Mouse (Mus musculus): ENCODE data around the gene Nlrp6.
A peak's percentile ranks its signal among the peaks of the same experiment; 100 is the strongest.
"Not testable (repeated sequence)": the region's sequence is repeated elsewhere in the genome, so short reads cannot be mapped to it uniquely, and the experiment has no call there.

The Nlrp6 gene

GRCm38 (mm10) chr7:140920418-140921029 lies at the start of gene Nlrp6:
Nlrp6 (plus strand) TSS chr7:140920902.
- no peak for DNase-seq

- DNase-seq, result no peak
Measured at GRCm38 (mm10) chr7:140874224-140874623, 46.5 kb upstream of the Nlrp6 start.

- DNase-seq, result no peak
Measured at GRCm38 (mm10) chr7:140877364-140877763, 43.3 kb upstream of the Nlrp6 start.

- peak; percentile 31 for DNase-seq
Measured at GRCm38 (mm10) chr7:140879355-140879754, 41.3 kb upstream of the Nlrp6 start.

- no peak for DNase-seq
Measured at GRCm38 (mm10) chr7:140880419-140880818, 40.3 kb upstream of the Nlrp6 start.

- no peak for DNase-seq
Measured at GRCm38 (mm10) chr7:140880865-140881515, 39.7 kb upstream of the Nlrp6 start.

- peak; percentile 96 for DNase-seq
Measured at GRCm38 (mm10) chr7:140881696-140882468, 38.8 kb upstream of the Nlrp6 start, which contains the start of the genes Psmd13 and Sirt3. Psmd13 (plus strand) TSS chr7:140881968. Sirt3 (minus strand) TSS chr7:140882309.

- no peak for DNase-seq
Measured at GRCm38 (mm10) chr7:140882469-140882803, 38.3 kb upstream of the Nlrp6 start.

- DNase-seq, result not testable (repeated sequence)
Measured at GRCm38 (mm10) chr7:140890636-140891035, 30.1 kb upstream of the Nlrp6 start.

- no peak for DNase-seq
Measured at GRCm38 (mm10) chr7:140894031-140894430, 26.7 kb upstream of the Nlrp6 start.

GRCm38 (mm10) chr7:140894611-140895010 lies 26.1 kb upstream of the Nlrp6 start:
- no peak for DNase-seq

- no peak for DNase-seq
Measured at GRCm38 (mm10) chr7:140897863-140898262, 22.8 kb upstream of the Nlrp6 start.

- no peak for DNase-seq
Measured at GRCm38 (mm10) chr7:140899121-140899520, 21.6 kb upstream of the Nlrp6 start.

- no peak for DNase-seq
Measured at GRCm38 (mm10) chr7:140900220-140900619, 20.5 kb upstream of the Nlrp6 start, which contains the start of gene Cox8b. Cox8b (minus strand) TSS chr7:140900446.

- no peak for DNase-seq
Measured at GRCm38 (mm10) chr7:140902036-140902875, 18.4 kb upstream of the Nlrp6 start.

- peak; percentile 90 for DNase-seq
Measured at GRCm38 (mm10) chr7:140903212-140903611, 17.5 kb upstream of the Nlrp6 start.

GRCm38 (mm10) chr7:140905642-140906081 lies 15.0 kb upstream of the Nlrp6 start:
- DNase-seq, result no peak

GRCm38 (mm10) chr7:140907131-140907530 lies 13.6 kb upstream of the Nlrp6 start:
- no peak for DNase-seq

GRCm38 (mm10) chr7:140907697-140908096 lies 13.0 kb upstream of the Nlrp6 start:
- DNase-seq, result no peak

GRCm38 (mm10) chr7:140908181-140908580 lies 12.5 kb upstream of the Nlrp6 start:
- DNase-seq, result no peak

GRCm38 (mm10) chr7:140908634-140909107 lies 12.0 kb upstream of the Nlrp6 start:
- peak; percentile 87 for DNase-seq

GRCm38 (mm10) chr7:140912293-140912692 lies 8.4 kb upstream of the Nlrp6 start:
- DNase-seq, result no peak
